Mouse (Mus musculus): ENCODE data around the gene Ptpn11.

DNA sequence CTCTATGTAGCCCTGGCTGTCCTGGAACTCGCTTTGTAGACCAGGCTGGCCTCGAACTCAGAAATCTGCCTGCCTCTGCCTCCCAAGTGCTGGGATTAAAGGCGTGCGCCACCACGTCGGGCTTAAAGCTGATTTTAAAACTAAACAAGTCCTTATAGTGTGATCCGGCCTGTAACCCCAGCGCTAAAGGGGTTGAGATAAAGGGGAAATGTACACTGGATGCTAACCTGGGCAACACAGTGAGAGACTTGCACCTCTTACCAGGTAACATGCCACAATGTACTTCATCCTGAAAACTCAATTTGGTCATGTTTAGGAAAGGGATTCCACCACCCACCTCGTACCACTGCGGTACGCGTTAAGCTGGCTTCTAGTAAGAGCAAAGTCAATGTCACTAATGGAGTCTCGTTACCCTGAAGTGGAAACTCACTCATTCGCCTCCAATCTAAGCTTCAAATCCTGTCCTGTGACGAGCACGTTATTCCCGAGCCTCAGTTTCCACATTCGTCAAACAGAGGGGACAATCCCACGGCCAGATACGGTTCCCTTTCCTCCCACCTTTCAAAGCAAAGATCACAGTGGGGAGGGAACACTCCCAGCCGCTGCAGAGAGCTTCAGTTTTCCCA is 874 bp downstream of the Ptpn11 start:
- TF ChIP-seq CTCF (IDR thresholded peaks at IDR 0.05; ENCODE audit: low read depth) (no peak), EP300 (IDR thresholded peaks at IDR 0.05; ENCODE audit: low read depth) (no peak)
